Mouse (Mus musculus) inflammation-experienced regulatory T-cells (primary cell): Measurements from ENCODE around the gene Gm21244. TPM values are rescaled to one million over a fixed set of nuclear protein-coding genes. Genes with fewer than 3 reads are reported as not detected.

ENCODE experiments used
- polyA plus RNA-seq, 2 experiments: library from polyadenylated mRNA; unstranded; fragments of 100-300 nt; shearing (Covaris generic); gene quantifications; one replicate each; pipeline ENCODE4 v1.2.1; 2017

Gene Gm21244
- polyA plus RNA-seq = under 1 TPM in 1 of 2 experiments, not detected in 1; 0.53 TPM

GRCm38 (mm10) chrY:7169193-7169592 lies at the start of gene Gm21244:
Gm21244 (minus strand) TSS chrY:7169293.

Other genes starting within 250 kb of the Gm21244 start
- not detected for gene Gm28998, start 84.5 kb upstream of the Gm21244 start, polyA plus RNA-seq
- not detected for gene Gm21788, start 235.7 kb upstream of the Gm21244 start, polyA plus RNA-seq